Mouse (Mus musculus) erythroblast, embryonic 14.5 days (primary cell): ENCODE results near the gene Banp.

Source experiments
- GATA1 ChIP-seq: IDR thresholded peaks from 2 replicates; pipeline ENCODE4 v1.6.1; 2012; ENCODE audit warnings: low read length, inconsistent platforms, mixed read lengths
- TAL1 ChIP-seq: IDR thresholded peaks from 3 replicates; pipeline ENCODE4 v1.6.1; 2012; ENCODE audit warnings: low read length, inconsistent platforms, mixed read lengths

DNA sequence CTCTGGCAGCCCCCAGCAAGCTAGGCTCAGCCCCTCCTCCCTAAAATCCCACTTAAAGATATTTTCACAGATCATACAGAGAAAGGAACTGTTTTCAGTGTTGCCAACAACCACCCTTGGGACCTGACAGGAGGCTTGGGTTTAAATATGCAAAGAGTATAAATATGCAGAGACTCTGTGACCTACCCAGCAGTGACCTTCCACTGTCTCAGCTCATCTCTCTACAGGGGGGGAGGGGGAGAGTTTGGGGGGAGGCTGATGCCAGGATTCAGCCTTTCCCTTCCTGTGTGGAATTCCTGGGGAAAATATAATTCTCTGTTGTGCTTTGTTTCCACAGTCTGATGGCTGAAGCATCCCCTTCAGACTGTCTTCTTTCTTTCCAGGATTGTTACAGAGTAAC lies 14.6 kb upstream of the Banp start:
- no peak for TF ChIP-seq GATA1
- TF ChIP-seq TAL1, result no peak
